Comparison of ENCODE assay signal across 8 mouse cellular contexts in genomic region chr8:84664566-84665384, GRCm38 (mm10). TPM values are rescaled to one million over a fixed set of nuclear protein-coding genes. Genes with fewer than 3 reads are reported as not detected.
DNase-seq lines count a peak whose midpoint lies in the region; ATAC-seq and TF ChIP-seq lines count a peak whose summit lies in the region.

No protein-coding gene starts in this region.

- H3K27me3 ChIP-seq in E14TG2a.4 (ENCODE audit: insufficient read depth, low read length), result no peaks in the 10 kb centered on the region
- H3K27me3 ChIP-seq in forebrain, embryonic 16.5 days (replicated peaks; ENCODE audit: control insufficient read depth, insufficient read depth, low read length), result no peaks in the 10 kb centered on the region
- no peaks in the 10 kb centered on the region for H3K27me3 ChIP-seq in liver, postnatal 0 days (ENCODE audit: insufficient read depth, low read length)
- H3K27me3 ChIP-seq in neural tube, embryonic 13.5 days, result no peaks in the 10 kb centered on the region
- no peaks in the 10 kb centered on the region for H3K27me3 ChIP-seq in stomach, postnatal 0 days (ENCODE audit: control insufficient read depth, insufficient read depth, low read length)

- peak; percentile 89 for DNase-seq in cerebellum, adult 11-12 months
- peak; percentile 61 for DNase-seq in heart, postnatal 25 days (ENCODE audit: low spot score)
- peak; percentile 87 for DNase-seq in layer of hippocampus, adult 11-12 months (ENCODE audit: low spot score)
- peak; percentile 85 for DNase-seq in liver, postnatal 0 days
- peak; percentile 85 for DNase-seq in stomach, postnatal 0 days (ENCODE audit: low spot score)

- under 1% methylated on average over 29 of the region's 29 CpGs for WGBS in forebrain, embryonic 16.5 days
- WGBS in liver, postnatal 0 days (ENCODE audit: insufficient replicate concordance), result under 1% methylated on average over 29 of the region's 29 CpGs
- WGBS in neural tube, embryonic 13.5 days, result under 1% methylated on average over 29 of the region's 29 CpGs
- WGBS in stomach, postnatal 0 days, result under 1% methylated on average over 29 of the region's 29 CpGs

- intact Hi-C loops in heart, postnatal 25 days (cut with DNase I), result loop anchor here (5.0 kb wide), 1 partner anchor 313 kb away; the partner anchor contains the start of gene Junb

- H3K27ac ChIP-seq in forebrain, embryonic 16.5 days (ENCODE audit: low read length), result peak overlapping the region; percentile 90
- H3K27ac ChIP-seq in liver, postnatal 0 days (ENCODE audit: low read depth), result peak overlapping the region; percentile 99
- peak overlapping the region; percentile 94 for H3K27ac ChIP-seq in neural tube, embryonic 13.5 days (replicated peaks)
- H3K27ac ChIP-seq in stomach, postnatal 0 days (replicated peaks), result peak overlapping the region; percentile 95

- H3K9me3 ChIP-seq in E14TG2a.4 (ENCODE audit: low read length), result no peaks in the 10 kb centered on the region
- H3K9me3 ChIP-seq in forebrain, embryonic 16.5 days (ENCODE audit: control insufficient read depth, low read length), result no peaks in the 10 kb centered on the region
- no peaks in the 10 kb centered on the region for H3K9me3 ChIP-seq in liver, postnatal 0 days (ENCODE audit: low read length)
- no peaks in the 10 kb centered on the region for H3K9me3 ChIP-seq in neural tube, embryonic 13.5 days
- H3K9me3 ChIP-seq in stomach, postnatal 0 days (ENCODE audit: control insufficient read depth, low read length), result no peaks in the 10 kb centered on the region

- H3K4me3 ChIP-seq in E14TG2a.4 (replicated peaks; ENCODE audit: low read length), result peak overlapping the region; percentile 99
- peak overlapping the region; percentile 69 for H3K4me3 ChIP-seq in forebrain, embryonic 16.5 days (replicated peaks; ENCODE audit: low read length)
- H3K4me3 ChIP-seq in liver, postnatal 0 days (ENCODE audit: low read depth, low read length), result peak overlapping the region; percentile 91
- H3K4me3 ChIP-seq in neural tube, embryonic 13.5 days, result peak overlapping the region; percentile 82
- peak overlapping the region; percentile 82 for H3K4me3 ChIP-seq in stomach, postnatal 0 days (ENCODE audit: low read depth, low read length)

- H3K4me2 ChIP-seq in forebrain, embryonic 16.5 days (ENCODE audit: low read length), result peak overlapping the region; percentile 94
- peak overlapping the region; percentile 85 for H3K4me2 ChIP-seq in liver, postnatal 0 days (ENCODE audit: low read depth, low read length)
- peak overlapping the region; percentile 87 for H3K4me2 ChIP-seq in neural tube, embryonic 13.5 days
- peak overlapping the region; percentile 78 for H3K4me2 ChIP-seq in stomach, postnatal 0 days (replicated peaks; ENCODE audit: low read depth)

- peak overlapping the region; percentile 75 for H3K9ac ChIP-seq in forebrain, embryonic 16.5 days (replicated peaks; ENCODE audit: low read depth, low read length)
- H3K9ac ChIP-seq in liver, postnatal 0 days (replicated peaks), result peak overlapping the region; percentile 82
- peak overlapping the region; percentile 74 for H3K9ac ChIP-seq in neural tube, embryonic 13.5 days
- H3K9ac ChIP-seq in stomach, postnatal 0 days (ENCODE audit: low read length), result peak overlapping the region; percentile 74

- ATAC-seq in forebrain, embryonic 16.5 days, result peak; percentile 49
- peak; percentile 37 for ATAC-seq in liver, postnatal 0 days
- peak; percentile 53 for ATAC-seq in neural tube, embryonic 13.5 days (ENCODE audit: low read depth)
- no peak for ATAC-seq in stomach, postnatal 0 days (ENCODE audit: low FRiP score, low TSS enrichment)

- H3K36me3 ChIP-seq in E14TG2a.4 (ENCODE audit: insufficient read depth, low read length), result peaks cover 46% of the 10 kb centered on the region
- no peaks in the 10 kb centered on the region for H3K36me3 ChIP-seq in forebrain, embryonic 16.5 days (ENCODE audit: control insufficient read depth, insufficient read depth)
- no peaks in the 10 kb centered on the region for H3K36me3 ChIP-seq in liver, postnatal 0 days (replicated peaks; ENCODE audit: insufficient read depth, low read length)
- peaks cover 13% of the 10 kb centered on the region for H3K36me3 ChIP-seq in neural tube, embryonic 13.5 days
- H3K36me3 ChIP-seq in stomach, postnatal 0 days (ENCODE audit: control insufficient read depth, insufficient read depth, low read length), result no peaks in the 10 kb centered on the region

- no peak for TF ChIP-seq CTCF in E14TG2a.4 (conservative IDR thresholded peaks at IDR 0.05; ENCODE audit: low read length)
- TF ChIP-seq CTCF in liver, postnatal 0 days (IDR thresholded peaks at IDR 0.05; ENCODE audit: low read depth), result peak; percentile 74
- TF ChIP-seq CTCF in stomach, postnatal 0 days (IDR thresholded peaks at IDR 0.05; ENCODE audit: low read depth), result peak; percentile 74

- TF ChIP-seq EP300 in liver, postnatal 0 days (IDR thresholded peaks at IDR 0.05; ENCODE audit: low read depth), result no peak
- TF ChIP-seq EP300 in stomach, postnatal 0 days (optimal IDR thresholded peaks at IDR 0.05), result no peak

- peaks cover 46% of the 10 kb centered on the region for H3K4me1 ChIP-seq in E14TG2a.4 (replicated peaks; ENCODE audit: low read depth, low read length)
- peaks cover 49% of the 10 kb centered on the region for H3K4me1 ChIP-seq in forebrain, embryonic 16.5 days (replicated peaks; ENCODE audit: control insufficient read depth, insufficient read depth, low read length)
- H3K4me1 ChIP-seq in liver, postnatal 0 days (ENCODE audit: insufficient read depth), result peaks cover 24% of the 10 kb centered on the region
- H3K4me1 ChIP-seq in neural tube, embryonic 13.5 days (replicated peaks), result peaks cover 51% of the 10 kb centered on the region
- H3K4me1 ChIP-seq in stomach, postnatal 0 days (replicated peaks; ENCODE audit: control insufficient read depth, insufficient read depth), result no peaks in the 10 kb centered on the region

RNA-seq across cellular contexts. Expression of gene Ier2, which starts 2.1 kb away (rescaled TPM):
- polyA plus RNA-seq in forebrain, embryonic 16.5 days (2015; fragmentation: Nextera tagmentation; extraction: Ambion mirVana), result 22.5 and 25.5 TPM in 2 replicates
- total RNA-seq in heart, postnatal 25 days (2021), result 10 to 100 TPM; 14.3 to 18.3 TPM
- 32.3 and 32.9 TPM in 2 replicates for polyA plus RNA-seq in liver, postnatal 0 days (2015; fragmentation: Nextera tagmentation; extraction: Ambion mirVana)
- polyA plus RNA-seq in neural tube, embryonic 13.5 days (2015; fragmentation: Nextera tagmentation; extraction: Ambion mirVana), result 32.5 and 37.7 TPM in 2 replicates
- polyA plus RNA-seq in stomach, postnatal 0 days (2015; fragmentation: Nextera tagmentation; extraction: Ambion mirVana), result 82.8 and 86.6 TPM in 2 replicates

RNA-seq across cellular contexts. Expression of gene Trmt1, which starts 21.3 kb away (rescaled TPM):
- polyA plus RNA-seq in forebrain, embryonic 16.5 days (2015; fragmentation: Nextera tagmentation; extraction: Ambion mirVana), result 63.4 and 73.3 TPM in 2 replicates
- total RNA-seq in heart, postnatal 25 days (2021), result 10 to 100 TPM; 32.6 to 37.6 TPM
- 21.3 TPM in 2 replicates for polyA plus RNA-seq in liver, postnatal 0 days (2015; fragmentation: Nextera tagmentation; extraction: Ambion mirVana)
- polyA plus RNA-seq in neural tube, embryonic 13.5 days (2015; fragmentation: Nextera tagmentation; extraction: Ambion mirVana), result 53.6 and 55.5 TPM in 2 replicates
- polyA plus RNA-seq in stomach, postnatal 0 days (2015; fragmentation: Nextera tagmentation; extraction: Ambion mirVana), result 45.1 and 49.9 TPM in 2 replicates

RNA-seq across cellular contexts. Expression of gene Nacc1, which starts 22.9 kb away (rescaled TPM):
- polyA plus RNA-seq in forebrain, embryonic 16.5 days (2015; fragmentation: Nextera tagmentation; extraction: Ambion mirVana), result 15.5 and 15.7 TPM in 2 replicates
- total RNA-seq in heart, postnatal 25 days (2021), result 10 to 100 TPM; 32.0 to 32.6 TPM
- polyA plus RNA-seq in liver, postnatal 0 days (2015; fragmentation: Nextera tagmentation; extraction: Ambion mirVana), result 3.3 and 3.6 TPM in 2 replicates
- 14.1 and 15.1 TPM in 2 replicates for polyA plus RNA-seq in neural tube, embryonic 13.5 days (2015; fragmentation: Nextera tagmentation; extraction: Ambion mirVana)
- 6.8 and 8.3 TPM in 2 replicates for polyA plus RNA-seq in stomach, postnatal 0 days (2015; fragmentation: Nextera tagmentation; extraction: Ambion mirVana)

RNA-seq across cellular contexts. Expression of gene Lyl1, which starts 36.5 kb away (rescaled TPM):
- polyA plus RNA-seq in forebrain, embryonic 16.5 days (2015; fragmentation: Nextera tagmentation; extraction: Ambion mirVana), result 2.6 and 2.9 TPM in 2 replicates
- 1 to 10 TPM; 4.2 to 4.5 TPM for total RNA-seq in heart, postnatal 25 days (2021)
- polyA plus RNA-seq in liver, postnatal 0 days (2015; fragmentation: Nextera tagmentation; extraction: Ambion mirVana), result 24.6 and 25.7 TPM in 2 replicates
- polyA plus RNA-seq in neural tube, embryonic 13.5 days (2015; fragmentation: Nextera tagmentation; extraction: Ambion mirVana), result 2.8 and 3.6 TPM in 2 replicates
- 4.0 and 4.3 TPM in 2 replicates for polyA plus RNA-seq in stomach, postnatal 0 days (2015; fragmentation: Nextera tagmentation; extraction: Ambion mirVana)

RNA-seq across cellular contexts. Expression of gene G430095P16Rik, which starts 58.0 kb away (rescaled TPM):
- 2.0 and 2.2 TPM in 2 replicates for polyA plus RNA-seq in forebrain, embryonic 16.5 days (2015; fragmentation: Nextera tagmentation; extraction: Ambion mirVana)
- total RNA-seq in heart, postnatal 25 days (2021), result under 1 TPM in 1 of 2 experiments, not detected in 1; 0.39 TPM
- 4.8 and 6.3 TPM in 2 replicates for polyA plus RNA-seq in liver, postnatal 0 days (2015; fragmentation: Nextera tagmentation; extraction: Ambion mirVana)
- polyA plus RNA-seq in neural tube, embryonic 13.5 days (2015; fragmentation: Nextera tagmentation; extraction: Ambion mirVana), result 1.4 and 2.2 TPM in 2 replicates
- 1.7 and 2.0 TPM in 2 replicates for polyA plus RNA-seq in stomach, postnatal 0 days (2015; fragmentation: Nextera tagmentation; extraction: Ambion mirVana)
